Mouse (Mus musculus) intestine, embryonic 14.5 days (tissue): Measurements from ENCODE around the gene Adgrb3. TPM values are rescaled to one million over a fixed set of nuclear protein-coding genes. Genes with fewer than 3 reads are reported as not detected.

Experiments used
- ATAC-seq: fragments of 200-750 bp; cut with Nextera tagmentation; replicated peaks from 2 replicates; pipeline ENCODE4 v1.8.0; 2017; ENCODE audit warnings: low read depth, moderate number of reproducible peaks, moderate TSS enrichment, moderate library complexity; ENCODE audit not compliant: low FRiP score, low TSS enrichment
- DNase-seq: peaks from one replicate; pipeline ENCODE4 v3.0.0-alpha.2; 2018; ENCODE audit warnings: low spot score
- H3K27ac ChIP-seq: fragments of 300-500 bp; sonication (generic); 2 replicates; pipeline ENCODE4 v1.5.1; 2014; ENCODE audit warnings: low read depth, mild to moderate bottlenecking, control low read depth
- H3K27me3 ChIP-seq: fragments of 300-500 bp; sonication (generic); replicated peaks from 2 replicates; pipeline ENCODE4 v1.6.1; 2014; ENCODE audit warnings: low read length, control low read depth; ENCODE audit not compliant: control insufficient read depth, insufficient read depth
- H3K36me3 ChIP-seq: fragments of 300-500 bp; sonication (generic); 2 replicates; pipeline ENCODE4 v1.6.1; 2014; ENCODE audit warnings: low read length, control low read depth; ENCODE audit not compliant: control insufficient read depth, insufficient read depth
- H3K4me1 ChIP-seq: fragments of 300-500 bp; sonication (generic); replicated peaks from 2 replicates; pipeline ENCODE4 v1.6.1; 2014; ENCODE audit warnings: low read length, control low read depth, mixed read lengths; ENCODE audit not compliant: control insufficient read depth, insufficient read depth
- H3K4me2 ChIP-seq: fragments of 300-500 bp; sonication (generic); 2 replicates; pipeline ENCODE4 v1.6.1; 2014; ENCODE audit warnings: low read length
- H3K4me3 ChIP-seq: fragments of 300-500 bp; sonication (generic); 2 replicates; pipeline ENCODE4 v1.5.1; 2014; ENCODE audit warnings: low read depth, low read length, control low read depth, mixed read lengths
- H3K9ac ChIP-seq: fragments of 300-500 bp; sonication (generic); 2 replicates; pipeline ENCODE4 v1.6.1; 2014; ENCODE audit warnings: mild to moderate bottlenecking, low read length
- H3K9me3 ChIP-seq: fragments of 300-500 bp; sonication (generic); 2 replicates; pipeline ENCODE4 v1.6.1; 2016; ENCODE audit warnings: low read length, control low read depth; ENCODE audit not compliant: control insufficient read depth
- WGBS: fragments of 180-500 bp; shearing (Covaris S2); extraction: QIAGEN DNeasy Blood & Tissue Kit; methylation state at CpG from one replicate; pipeline ENCODE4 v1.1.7; 2014; 5-methylcytosine and 5-hydroxymethylcytosine counted together
- polyA plus RNA-seq: library from polyadenylated mRNA; unstranded; fragments of >200 nt; fragmentation: Nextera tagmentation; extraction: Ambion mirVana; gene quantifications from 2 replicates; pipeline ENCODE4 v1.2.1, GENCODE M21; 2014

The Adgrb3 gene
- polyA plus RNA-seq, 1 experiment from 2014 or later: 3.6 TPM

GRCm38 (mm10) chr1:25115512-25115911 is 714.0 kb downstream of the Adgrb3 start:
- DNase-seq: no peak
- Histone ChIP-seq H3K4me1 (no peaks in the 10 kb centered on the region), H3K9me3 (no peaks in the 10 kb centered on the region), H3K9ac (no peak overlapping the region), H3K27ac (no peak overlapping the region), H3K4me3 (no peak overlapping the region), H3K4me2 (no peak overlapping the region), H3K36me3 (no peaks in the 10 kb centered on the region), H3K27me3 (no peaks in the 10 kb centered on the region)
- 78% methylated on average over 11 of the region's 11 CpGs for WGBS
- no peak for ATAC-seq

- Histone ChIP-seq H3K4me2 (no peak overlapping the region), H3K27me3 (no peaks in the 10 kb centered on the region), H3K4me3 (no peak overlapping the region), H3K9ac (no peak overlapping the region), H3K9me3 (no peaks in the 10 kb centered on the region), H3K4me1 (no peaks in the 10 kb centered on the region), H3K36me3 (no peaks in the 10 kb centered on the region), H3K27ac (no peak overlapping the region)
- DNase-seq (no peak), ATAC-seq (no peak)
- WGBS: 68% methylated on average over 3 of the region's 3 CpGs
Observed at GRCm38 (mm10) chr1:25107500-25108101, 721.9 kb downstream of the Adgrb3 start.

GRCm38 (mm10) chr1:25106679-25107078 is 722.8 kb downstream of the Adgrb3 start:
- no peaks in the 10 kb centered on the region for H3K36me3 ChIP-seq
- H3K9ac ChIP-seq: no peak overlapping the region
- no peak overlapping the region for H3K27ac ChIP-seq
- H3K4me3 ChIP-seq: no peak overlapping the region
- H3K4me2 ChIP-seq: no peak overlapping the region
- H3K27me3 ChIP-seq: no peaks in the 10 kb centered on the region
- WGBS: 60% methylated on average over 6 of the region's 6 CpGs
- DNase-seq (no peak), ATAC-seq (no peak)
- no peaks in the 10 kb centered on the region for H3K4me1 ChIP-seq
- H3K9me3 ChIP-seq: no peaks in the 10 kb centered on the region

GRCm38 (mm10) chr1:25105367-25105766 is 724.1 kb downstream of the Adgrb3 start:
- ATAC-seq (no peak), DNase-seq (no peak)
- H3K4me3 ChIP-seq: no peak overlapping the region
- H3K4me2 ChIP-seq: no peak overlapping the region
- H3K9me3 ChIP-seq: no peaks in the 10 kb centered on the region
- H3K36me3 ChIP-seq: no peaks in the 10 kb centered on the region
- no peak overlapping the region for H3K27ac ChIP-seq
- no peaks in the 10 kb centered on the region for H3K4me1 ChIP-seq
- H3K27me3 ChIP-seq: no peaks in the 10 kb centered on the region
- 37% methylated on average over 4 of the region's 4 CpGs for WGBS
- H3K9ac ChIP-seq: no peak overlapping the region

- Histone ChIP-seq H3K4me2 (no peak overlapping the region), H3K27ac (no peak overlapping the region), H3K27me3 (no peaks in the 10 kb centered on the region), H3K36me3 (no peaks in the 10 kb centered on the region), H3K4me3 (no peak overlapping the region), H3K9me3 (no peaks in the 10 kb centered on the region), H3K9ac (no peak overlapping the region), H3K4me1 (no peaks in the 10 kb centered on the region)
- no peak for DNase-seq
- 57% methylated on average over 5 of the region's 5 CpGs for WGBS
- no peak for ATAC-seq
Observed at GRCm38 (mm10) chr1:25088010-25088719, 741.3 kb downstream of the Adgrb3 start.

- H3K36me3 ChIP-seq: no peaks in the 10 kb centered on the region
- H3K27ac ChIP-seq: no peak overlapping the region
- 77% methylated on average over 14 of the region's 14 CpGs for WGBS
- no peak overlapping the region for H3K4me3 ChIP-seq
- H3K4me2 ChIP-seq: no peak overlapping the region
- no peaks in the 10 kb centered on the region for H3K4me1 ChIP-seq
- ATAC-seq (no peak), DNase-seq (no peak)
- no peaks in the 10 kb centered on the region for H3K9me3 ChIP-seq
- no peak overlapping the region for H3K9ac ChIP-seq
- no peaks in the 10 kb centered on the region for H3K27me3 ChIP-seq
Observed at GRCm38 (mm10) chr1:25085616-25086372, 743.7 kb downstream of the Adgrb3 start.

GRCm38 (mm10) chr1:25082377-25082776 is 747.1 kb downstream of the Adgrb3 start:
- no peaks in the 10 kb centered on the region for H3K36me3 ChIP-seq
- H3K4me3 ChIP-seq: no peak overlapping the region
- ATAC-seq: no peak
- no peak overlapping the region for H3K27ac ChIP-seq
- H3K9ac ChIP-seq: no peak overlapping the region
- DNase-seq: no peak
- no peaks in the 10 kb centered on the region for H3K4me1 ChIP-seq
- no peaks in the 10 kb centered on the region for H3K27me3 ChIP-seq
- H3K9me3 ChIP-seq: no peaks in the 10 kb centered on the region
- 74% methylated on average over 8 of the region's 8 CpGs for WGBS
- no peak overlapping the region for H3K4me2 ChIP-seq

- no peak overlapping the region for H3K9ac ChIP-seq
- no peak overlapping the region for H3K4me2 ChIP-seq
- no peak overlapping the region for H3K4me3 ChIP-seq
- WGBS: 41% methylated on average over 4 of the region's 4 CpGs
- H3K36me3 ChIP-seq: no peaks in the 10 kb centered on the region
- no peak overlapping the region for H3K27ac ChIP-seq
- H3K9me3 ChIP-seq: no peaks in the 10 kb centered on the region
- no peak for ATAC-seq
- H3K27me3 ChIP-seq: no peaks in the 10 kb centered on the region
- no peaks in the 10 kb centered on the region for H3K4me1 ChIP-seq
- no peak for DNase-seq
Observed at GRCm38 (mm10) chr1:25081265-25081849, 748.1 kb downstream of the Adgrb3 start.
